Mouse (Mus musculus) intestine, embryonic 14.5 days (tissue): ENCODE results near the gene Pet117. TPM values are rescaled to one million over a fixed set of nuclear protein-coding genes. Genes with fewer than 3 reads are reported as not detected.
A peak's percentile ranks its signal among the peaks of the same experiment; 100 is the strongest.
"Not testable (repeated sequence)": the region's sequence is repeated elsewhere in the genome, so short reads cannot be mapped to it uniquely, and the experiment has no call there.

ENCODE experiments used
- ATAC-seq: fragments of 200-750 bp; cut with Nextera tagmentation; replicated peaks from 2 replicates; pipeline ENCODE4 v1.8.0; 2017; ENCODE audit warnings: low read depth, moderate number of reproducible peaks, moderate TSS enrichment, moderate library complexity; ENCODE audit not compliant: low FRiP score, low TSS enrichment
- DNase-seq: peaks from one replicate; pipeline ENCODE4 v3.0.0-alpha.2; 2018; ENCODE audit warnings: low spot score
- H3K27ac ChIP-seq: fragments of 300-500 bp; sonication (generic); 2 replicates; pipeline ENCODE4 v1.5.1; 2014; ENCODE audit warnings: low read depth, mild to moderate bottlenecking, control low read depth
- H3K27me3 ChIP-seq: fragments of 300-500 bp; sonication (generic); replicated peaks from 2 replicates; pipeline ENCODE4 v1.6.1; 2014; ENCODE audit warnings: low read length, control low read depth; ENCODE audit not compliant: control insufficient read depth, insufficient read depth
- H3K36me3 ChIP-seq: fragments of 300-500 bp; sonication (generic); 2 replicates; pipeline ENCODE4 v1.6.1; 2014; ENCODE audit warnings: low read length, control low read depth; ENCODE audit not compliant: control insufficient read depth, insufficient read depth
- H3K4me1 ChIP-seq: fragments of 300-500 bp; sonication (generic); replicated peaks from 2 replicates; pipeline ENCODE4 v1.6.1; 2014; ENCODE audit warnings: low read length, control low read depth, mixed read lengths; ENCODE audit not compliant: control insufficient read depth, insufficient read depth
- H3K4me2 ChIP-seq: fragments of 300-500 bp; sonication (generic); 2 replicates; pipeline ENCODE4 v1.6.1; 2014; ENCODE audit warnings: low read length
- H3K4me3 ChIP-seq: fragments of 300-500 bp; sonication (generic); 2 replicates; pipeline ENCODE4 v1.5.1; 2014; ENCODE audit warnings: low read depth, low read length, control low read depth, mixed read lengths
- H3K9ac ChIP-seq: fragments of 300-500 bp; sonication (generic); 2 replicates; pipeline ENCODE4 v1.6.1; 2014; ENCODE audit warnings: mild to moderate bottlenecking, low read length
- H3K9me3 ChIP-seq: fragments of 300-500 bp; sonication (generic); 2 replicates; pipeline ENCODE4 v1.6.1; 2016; ENCODE audit warnings: low read length, control low read depth; ENCODE audit not compliant: control insufficient read depth
- WGBS: fragments of 180-500 bp; shearing (Covaris S2); extraction: QIAGEN DNeasy Blood & Tissue Kit; methylation state at CpG from one replicate; pipeline ENCODE4 v1.1.7; 2014; 5-methylcytosine and 5-hydroxymethylcytosine counted together
- polyA plus RNA-seq: library from polyadenylated mRNA; unstranded; fragments of >200 nt; fragmentation: Nextera tagmentation; extraction: Ambion mirVana; gene quantifications from 2 replicates; pipeline ENCODE4 v1.2.1, GENCODE M21; 2014

Gene Pet117
- polyA plus RNA-seq, 1 experiment from 2014 or later: 2.2 TPM

- no peak overlapping the region for H3K27ac ChIP-seq
- H3K36me3 ChIP-seq: no peaks in the 10 kb centered on the region
- no peaks in the 10 kb centered on the region for H3K9me3 ChIP-seq
- no peak overlapping the region for H3K9ac ChIP-seq
- ATAC-seq (no peak), DNase-seq (peak; percentile 63)
- peak overlapping the region; percentile 99 for H3K4me2 ChIP-seq
- WGBS: 8% methylated on average over 28 of the region's 28 CpGs
- H3K27me3 ChIP-seq: peaks cover 74% of the 10 kb centered on the region
- peaks cover 19% of the 10 kb centered on the region; the same call in 1 of the 2 replicates for H3K4me1 ChIP-seq
- peak overlapping the region; percentile 22 for H3K4me3 ChIP-seq
These were observed 35.5 kb upstream of the Pet117 start for GRCm38 (mm10) chr2:144333138-144333842.

- ATAC-seq (no peak), DNase-seq (no peak)
These were observed 31.6 kb upstream of the Pet117 start for GRCm38 (mm10) chr2:144337230-144337629.

GRCm38 (mm10) chr2:144337701-144338100, 31.1 kb upstream of the Pet117 start:
- DNase-seq: no peak
- H3K36me3 ChIP-seq: no peaks in the 10 kb centered on the region
- H3K4me3 ChIP-seq: no peak overlapping the region
- H3K4me1 ChIP-seq: peaks cover 6% of the 10 kb centered on the region; the same call in 1 of the 2 replicates
- H3K9ac ChIP-seq: no peak overlapping the region
- no peak overlapping the region for H3K27ac ChIP-seq
- peaks cover 30% of the 10 kb centered on the region for H3K27me3 ChIP-seq
- ATAC-seq: no peak
- WGBS: 63% methylated on average over 8 of the region's 8 CpGs
- H3K9me3 ChIP-seq: no peaks in the 10 kb centered on the region
- H3K4me2 ChIP-seq: no peak overlapping the region

More at GRCm38 (mm10) chr2:144337230-144337629, 31.6 kb upstream of the Pet117 start:
- Histone ChIP-seq H3K4me1 (peaks cover 10% of the 10 kb centered on the region; the same call in 1 of the 2 replicates), H3K27ac (no peak overlapping the region), H3K36me3 (no peaks in the 10 kb centered on the region), H3K4me2 (no peak overlapping the region), H3K27me3 (peaks cover 35% of the 10 kb centered on the region), H3K9ac (no peak overlapping the region), H3K9me3 (no peaks in the 10 kb centered on the region), H3K4me3 (no peak overlapping the region)
- 44% methylated on average over 3 of the region's 3 CpGs for WGBS

GRCm38 (mm10) chr2:144338149-144338548, 30.6 kb upstream of the Pet117 start:
- H3K27ac ChIP-seq, H3K36me3 ChIP-seq, H3K4me2 ChIP-seq, H3K9ac ChIP-seq, ATAC-seq, H3K4me1 ChIP-seq, H3K9me3 ChIP-seq, H3K4me3 ChIP-seq, DNase-seq: not testable (repeated sequence)
- 74% methylated on average over 6 of the region's 6 CpGs for WGBS
- H3K27me3 ChIP-seq: peaks cover 26% of the 10 kb centered on the region

GRCm38 (mm10) chr2:144343158-144343557, 25.6 kb upstream of the Pet117 start:
- no peak for ATAC-seq
- Histone ChIP-seq H3K4me2 (no peak overlapping the region), H3K9ac (no peak overlapping the region), H3K4me1 (no peaks in the 10 kb centered on the region), H3K27ac (no peak overlapping the region), H3K4me3 (no peak overlapping the region), H3K27me3 (no peaks in the 10 kb centered on the region), H3K36me3 (no peaks in the 10 kb centered on the region), H3K9me3 (no peaks in the 10 kb centered on the region)
- WGBS: 70% methylated on average over 4 of the region's 4 CpGs
- DNase-seq: no peak

- H3K36me3 ChIP-seq: no peaks in the 10 kb centered on the region
- no peak overlapping the region for H3K27ac ChIP-seq
- ATAC-seq (no peak), DNase-seq (no peak)
- no peak overlapping the region for H3K4me2 ChIP-seq
- no peaks in the 10 kb centered on the region for H3K4me1 ChIP-seq
- no peaks in the 10 kb centered on the region for H3K27me3 ChIP-seq
- WGBS: 75% methylated on average over 3 of the region's 3 CpGs
- H3K9ac ChIP-seq: no peak overlapping the region
- no peak overlapping the region for H3K4me3 ChIP-seq
- no peaks in the 10 kb centered on the region for H3K9me3 ChIP-seq
These were observed 20.3 kb upstream of the Pet117 start for GRCm38 (mm10) chr2:144348525-144348924.

GRCm38 (mm10) chr2:144352843-144353242, 16.0 kb upstream of the Pet117 start:
- WGBS: 85% methylated on average over 11 of the region's 11 CpGs
- ATAC-seq (no peak), DNase-seq (no peak)
- Histone ChIP-seq H3K27me3 (no peaks in the 10 kb centered on the region), H3K9me3 (no peaks in the 10 kb centered on the region), H3K27ac (no peak overlapping the region), H3K4me2 (no peak overlapping the region), H3K4me1 (no peaks in the 10 kb centered on the region), H3K9ac (no peak overlapping the region), H3K36me3 (no peaks in the 10 kb centered on the region), H3K4me3 (no peak overlapping the region)

- Histone ChIP-seq H3K9me3 (no peaks in the 10 kb centered on the region), H3K4me2 (peak overlapping the region; percentile 76), H3K4me3 (peak overlapping the region; percentile 92), H3K9ac (peak overlapping the region; percentile 88), H3K4me1 (peaks cover 3% of the 10 kb centered on the region; the same call in 1 of the 2 replicates), H3K27me3 (no peaks in the 10 kb centered on the region), H3K27ac (peak overlapping the region; percentile 95), H3K36me3 (peaks cover 12% of the 10 kb centered on the region)
- 3% methylated on average over 40 of the region's 43 CpGs for WGBS
- peak; percentile 89 for ATAC-seq
- DNase-seq: no peak
These were observed 225 bp downstream of the Pet117 start for GRCm38 (mm10) chr2:144369020-144369421.

- H3K9me3 ChIP-seq: no peaks in the 10 kb centered on the region
- DNase-seq: no peak
- H3K4me3 ChIP-seq: peak overlapping the region; percentile 92
- H3K27ac ChIP-seq: peak overlapping the region; percentile 95
- H3K9ac ChIP-seq: peak overlapping the region; percentile 88
- WGBS: 1% methylated on average over 12 of the region's 12 CpGs
- peaks cover 3% of the 10 kb centered on the region; the same call in 1 of the 2 replicates for H3K4me1 ChIP-seq
- peaks cover 16% of the 10 kb centered on the region for H3K36me3 ChIP-seq
- ATAC-seq: no peak
- H3K4me2 ChIP-seq: peak overlapping the region; percentile 76
- H3K27me3 ChIP-seq: no peaks in the 10 kb centered on the region
These were observed 715 bp downstream of the Pet117 start for GRCm38 (mm10) chr2:144369511-144369910.
